Mouse (Mus musculus): ENCODE results near the gene Abcc8. TPM values are rescaled to one million over a fixed set of nuclear protein-coding genes. Genes with fewer than 3 reads are reported as not detected.

Abcc8 gene
- polyA plus RNA-seq, 1 experiment from 2014 or later, result 5.3 TPM

- ATAC-seq (ENCODE audit: insufficient read depth, low FRiP score, low TSS enrichment) (no peak), DNase-seq (ENCODE audit: low spot score) (no peak)
- H3K27me3 ChIP-seq (ENCODE audit: control insufficient read depth, insufficient read depth, low read length), result no peaks in the 10 kb centered on the region
- no peak overlapping the region for H3K4me2 ChIP-seq (ENCODE audit: low read depth)
- peaks cover 2% of the 10 kb centered on the region; the same call in 1 of the 2 replicates for H3K4me1 ChIP-seq (ENCODE audit: control insufficient read depth, insufficient read depth, low read length)
- no peaks in the 10 kb centered on the region for H3K36me3 ChIP-seq (ENCODE audit: control insufficient read depth, insufficient read depth, low read length)
- no peaks in the 10 kb centered on the region for H3K9me3 ChIP-seq (ENCODE audit: control insufficient read depth, low read length)
- no peak overlapping the region for H3K4me3 ChIP-seq (ENCODE audit: low read depth, low read length)
- 36% methylated on average over 7 of the region's 7 CpGs for WGBS
- no peak overlapping the region for H3K27ac ChIP-seq (ENCODE audit: low read depth, low read length)
- no peak overlapping the region for H3K9ac ChIP-seq (ENCODE audit: low read length)
These were observed 50.2 kb downstream of the Abcc8 start for GRCm38 (mm10) chr7:46129463-46130179.

GRCm38 (mm10) chr7:46128196-46128595, 51.6 kb downstream of the Abcc8 start:
- H3K4me3 ChIP-seq (ENCODE audit: low read depth, low read length), result no peak overlapping the region
- no peaks in the 10 kb centered on the region for H3K9me3 ChIP-seq (ENCODE audit: control insufficient read depth, low read length)
- WGBS, result 44% methylated on average over 7 of the region's 7 CpGs
- H3K27me3 ChIP-seq (ENCODE audit: control insufficient read depth, insufficient read depth, low read length), result no peaks in the 10 kb centered on the region
- H3K4me2 ChIP-seq (ENCODE audit: low read depth), result no peak overlapping the region
- ATAC-seq (ENCODE audit: insufficient read depth, low FRiP score, low TSS enrichment) (0 out of 2 replicates have a peak, but pooled peaks have one; percentile 58), DNase-seq (ENCODE audit: low spot score) (peak; percentile 40)
- no peak overlapping the region for H3K9ac ChIP-seq (ENCODE audit: low read length)
- H3K36me3 ChIP-seq (ENCODE audit: control insufficient read depth, insufficient read depth, low read length), result no peaks in the 10 kb centered on the region
- no peaks in the 10 kb centered on the region; the same call in 1 of the 2 replicates for H3K4me1 ChIP-seq (ENCODE audit: control insufficient read depth, insufficient read depth, low read length)
- no peak overlapping the region for H3K27ac ChIP-seq (ENCODE audit: low read depth, low read length)

DNA sequence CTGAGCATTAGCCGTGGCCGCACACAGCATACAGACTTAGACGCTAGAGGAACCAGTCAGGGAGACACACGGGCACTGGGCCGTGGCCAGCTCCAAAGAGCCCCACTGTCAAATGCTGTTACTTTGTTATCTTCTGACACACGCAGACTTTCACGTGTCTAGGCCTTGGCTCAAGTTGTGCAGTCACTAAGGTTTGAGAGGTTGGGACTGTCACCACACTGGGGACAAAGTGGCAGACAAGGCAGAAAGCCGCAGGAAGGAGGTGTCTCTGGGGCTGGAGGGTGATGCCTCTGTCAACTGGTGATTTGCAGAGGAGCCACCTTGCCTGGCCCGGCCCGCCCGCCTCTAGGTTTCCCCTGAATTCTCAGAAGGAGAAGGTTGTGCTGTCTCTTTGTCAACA, 54.5 kb downstream of the Abcc8 start:
- Histone ChIP-seq H3K27ac (ENCODE audit: low read depth, low read length) (no peak overlapping the region), H3K9ac (ENCODE audit: low read length) (no peak overlapping the region), H3K4me2 (ENCODE audit: low read depth) (no peak overlapping the region), H3K4me1 (ENCODE audit: control insufficient read depth, insufficient read depth, low read length) (no peaks in the 10 kb centered on the region; the same call in 1 of the 2 replicates), H3K9me3 (ENCODE audit: control insufficient read depth, low read length) (no peaks in the 10 kb centered on the region), H3K27me3 (ENCODE audit: control insufficient read depth, insufficient read depth, low read length) (no peaks in the 10 kb centered on the region), H3K36me3 (ENCODE audit: control insufficient read depth, insufficient read depth, low read length) (no peaks in the 10 kb centered on the region), H3K4me3 (ENCODE audit: low read depth, low read length) (no peak overlapping the region)
- DNase-seq (ENCODE audit: low spot score) (no peak), ATAC-seq (ENCODE audit: insufficient read depth, low FRiP score, low TSS enrichment) (no peak)
- WGBS, result 91% methylated on average over 11 of the region's 11 CpGs

DNA sequence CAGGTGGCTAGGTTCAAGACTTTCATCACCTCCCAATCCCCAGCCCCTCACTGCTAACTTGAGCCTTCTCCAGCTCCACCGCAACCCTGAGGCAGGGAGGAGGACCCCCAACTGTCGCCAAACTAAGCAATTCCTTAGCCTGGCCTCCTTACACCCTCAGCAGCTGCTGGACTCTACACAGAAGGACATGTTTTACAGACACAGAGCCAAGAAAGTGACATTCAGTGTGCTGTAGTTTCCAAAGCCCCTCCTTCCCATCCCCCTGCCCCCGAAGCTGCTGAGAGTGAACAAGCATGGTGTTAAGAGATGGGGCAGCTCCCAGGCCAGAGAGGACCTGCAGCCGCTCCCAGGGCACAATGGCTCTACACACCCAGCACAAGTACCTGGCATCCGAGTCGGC, 55.4 kb downstream of the Abcc8 start:
- 77% methylated on average over 6 of the region's 6 CpGs for WGBS

GRCm38 (mm10) chr7:46122964-46123363, 56.9 kb downstream of the Abcc8 start:
- Histone ChIP-seq H3K27me3 (ENCODE audit: control insufficient read depth, insufficient read depth, low read length) (no peaks in the 10 kb centered on the region), H3K27ac (ENCODE audit: low read depth, low read length) (no peak overlapping the region), H3K4me2 (ENCODE audit: low read depth) (no peak overlapping the region), H3K36me3 (ENCODE audit: control insufficient read depth, insufficient read depth, low read length) (no peaks in the 10 kb centered on the region), H3K9me3 (ENCODE audit: control insufficient read depth, low read length) (no peaks in the 10 kb centered on the region), H3K9ac (ENCODE audit: low read length) (no peak overlapping the region), H3K4me3 (ENCODE audit: low read depth, low read length) (no peak overlapping the region), H3K4me1 (ENCODE audit: control insufficient read depth, insufficient read depth, low read length) (no peaks in the 10 kb centered on the region; the same call in 1 of the 2 replicates)
- DNase-seq (ENCODE audit: low spot score), result no peak
- no peak for ATAC-seq (ENCODE audit: insufficient read depth, low FRiP score, low TSS enrichment)
- 51% methylated on average over 4 of the region's 4 CpGs for WGBS

More for the DNA sequence above, 55.4 kb downstream of the Abcc8 start:
- Histone ChIP-seq H3K27ac (ENCODE audit: low read depth, low read length) (no peak overlapping the region), H3K4me1 (ENCODE audit: control insufficient read depth, insufficient read depth, low read length) (no peaks in the 10 kb centered on the region; the same call in 1 of the 2 replicates), H3K9me3 (ENCODE audit: control insufficient read depth, low read length) (no peaks in the 10 kb centered on the region), H3K27me3 (ENCODE audit: control insufficient read depth, insufficient read depth, low read length) (no peaks in the 10 kb centered on the region), H3K4me2 (ENCODE audit: low read depth) (no peak overlapping the region), H3K4me3 (ENCODE audit: low read depth, low read length) (no peak overlapping the region), H3K36me3 (ENCODE audit: control insufficient read depth, insufficient read depth, low read length) (no peaks in the 10 kb centered on the region), H3K9ac (ENCODE audit: low read length) (no peak overlapping the region)
- DNase-seq (ENCODE audit: low spot score) (no peak), ATAC-seq (ENCODE audit: insufficient read depth, low FRiP score, low TSS enrichment) (no peak)

DNA sequence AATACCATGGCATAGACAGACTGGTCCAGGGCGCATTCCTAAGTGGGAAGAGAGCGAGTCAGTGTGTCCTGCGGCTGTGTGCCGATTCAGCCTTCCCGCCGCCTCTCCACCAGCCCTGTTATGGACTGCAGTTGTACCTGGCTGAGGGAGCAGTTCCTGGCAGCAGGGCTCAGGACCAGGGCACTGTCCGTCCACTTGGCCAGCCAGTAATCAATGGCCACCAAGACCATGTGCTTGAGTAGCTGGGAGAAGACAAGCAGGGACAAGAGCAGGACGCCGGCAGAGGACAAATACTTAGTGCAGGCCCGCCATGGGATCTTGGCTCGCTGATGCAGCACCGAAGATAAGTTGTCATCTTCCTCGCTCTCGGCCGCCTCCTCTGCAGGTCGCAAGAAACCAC, 62.8 kb downstream of the Abcc8 start:
- no peak for ATAC-seq (ENCODE audit: insufficient read depth, low FRiP score, low TSS enrichment)
- WGBS, result 98% methylated on average over 16 of the region's 16 CpGs
- DNase-seq (ENCODE audit: low spot score), result no peak

GRCm38 (mm10) chr7:46116118-46116581, 63.7 kb downstream of the Abcc8 start:
- Histone ChIP-seq H3K9ac (ENCODE audit: low read length) (no peak overlapping the region), H3K4me2 (ENCODE audit: low read depth) (no peak overlapping the region), H3K36me3 (ENCODE audit: control insufficient read depth, insufficient read depth, low read length) (no peaks in the 10 kb centered on the region), H3K4me3 (ENCODE audit: low read depth, low read length) (no peak overlapping the region), H3K27me3 (ENCODE audit: control insufficient read depth, insufficient read depth, low read length) (no peaks in the 10 kb centered on the region), H3K9me3 (ENCODE audit: control insufficient read depth, low read length) (no peaks in the 10 kb centered on the region), H3K27ac (ENCODE audit: low read depth, low read length) (no peak overlapping the region), H3K4me1 (ENCODE audit: control insufficient read depth, insufficient read depth, low read length) (peaks cover 3% of the 10 kb centered on the region; the same call in 1 of the 2 replicates)
- DNase-seq (ENCODE audit: low spot score) (no peak), ATAC-seq (ENCODE audit: insufficient read depth, low FRiP score, low TSS enrichment) (no peak)
- WGBS, result 72% methylated on average over 10 of the region's 10 CpGs

More for the DNA sequence above, 62.8 kb downstream of the Abcc8 start:
- Histone ChIP-seq H3K4me1 (ENCODE audit: control insufficient read depth, insufficient read depth, low read length) (peaks cover 3% of the 10 kb centered on the region; the same call in 1 of the 2 replicates), H3K4me3 (ENCODE audit: low read depth, low read length) (no peak overlapping the region), H3K4me2 (ENCODE audit: low read depth) (no peak overlapping the region), H3K36me3 (ENCODE audit: control insufficient read depth, insufficient read depth, low read length) (no peaks in the 10 kb centered on the region), H3K27ac (ENCODE audit: low read depth, low read length) (no peak overlapping the region), H3K9me3 (ENCODE audit: control insufficient read depth, low read length) (no peaks in the 10 kb centered on the region), H3K9ac (ENCODE audit: low read length) (no peak overlapping the region), H3K27me3 (ENCODE audit: control insufficient read depth, insufficient read depth, low read length) (no peaks in the 10 kb centered on the region)

- DNase-seq (ENCODE audit: low spot score), result no peak
- H3K9me3 ChIP-seq (ENCODE audit: control insufficient read depth, low read length), result no peaks in the 10 kb centered on the region
- H3K4me3 ChIP-seq (ENCODE audit: low read depth, low read length), result no peak overlapping the region
- no peak overlapping the region for H3K27ac ChIP-seq (ENCODE audit: low read depth, low read length)
- no peak overlapping the region for H3K4me2 ChIP-seq (ENCODE audit: low read depth)
- no peaks in the 10 kb centered on the region for H3K36me3 ChIP-seq (ENCODE audit: control insufficient read depth, insufficient read depth, low read length)
- no peak overlapping the region for H3K9ac ChIP-seq (ENCODE audit: low read length)
- no peaks in the 10 kb centered on the region for H3K27me3 ChIP-seq (ENCODE audit: control insufficient read depth, insufficient read depth, low read length)
- WGBS, result 69% methylated on average over 3 of the region's 3 CpGs
- H3K4me1 ChIP-seq (ENCODE audit: control insufficient read depth, insufficient read depth, low read length), result peaks cover 3% of the 10 kb centered on the region; the same call in 1 of the 2 replicates
- no peak for ATAC-seq (ENCODE audit: insufficient read depth, low FRiP score, low TSS enrichment)
These were observed 66.4 kb downstream of the Abcc8 start for GRCm38 (mm10) chr7:46113435-46113834.

GRCm38 (mm10) chr7:46111938-46112337, 67.9 kb downstream of the Abcc8 start:
- no peak overlapping the region for H3K9ac ChIP-seq (ENCODE audit: low read length)
- H3K27me3 ChIP-seq (ENCODE audit: control insufficient read depth, insufficient read depth, low read length), result no peaks in the 10 kb centered on the region
- no peak overlapping the region for H3K27ac ChIP-seq (ENCODE audit: low read depth, low read length)
- ATAC-seq (ENCODE audit: insufficient read depth, low FRiP score, low TSS enrichment) (no peak), DNase-seq (ENCODE audit: low spot score) (no peak)
- 70% methylated on average over 6 of the region's 6 CpGs for WGBS
- H3K4me3 ChIP-seq (ENCODE audit: low read depth, low read length), result no peak overlapping the region
- no peaks in the 10 kb centered on the region for H3K36me3 ChIP-seq (ENCODE audit: control insufficient read depth, insufficient read depth, low read length)
- peaks cover 3% of the 10 kb centered on the region; the same call in 1 of the 2 replicates for H3K4me1 ChIP-seq (ENCODE audit: control insufficient read depth, insufficient read depth, low read length)
- H3K9me3 ChIP-seq (ENCODE audit: control insufficient read depth, low read length), result no peaks in the 10 kb centered on the region
- no peak overlapping the region for H3K4me2 ChIP-seq (ENCODE audit: low read depth)

Measured in neural tube, embryonic 11.5 days (tissue).